Mouse (Mus musculus) myocyte (in vitro differentiated cells): ENCODE measurements around the gene Dph3.

ENCODE experiments used
- CEBPB ChIP-seq: IDR thresholded peaks from 2 replicates; pipeline ENCODE4 v1.6.1; 2011; ENCODE audit warnings: mild to moderate bottlenecking, moderate library complexity; ENCODE audit not compliant: poor library complexity, insufficient read depth, severe bottlenecking
- MAX ChIP-seq: IDR thresholded peaks from one replicate; pipeline ENCODE4 v1.6.1; 2011; ENCODE audit warnings: low read depth, mild to moderate bottlenecking, control low read depth
- MYOG ChIP-seq, 3 experiments: IDR thresholded peaks; one replicate each; pipeline ENCODE4 v1.6.1; 2011; ENCODE audit warnings: control low read depth in 2 of 3, low read depth in 2 of 3, mild to moderate bottlenecking in 2 of 3; ENCODE audit not compliant: insufficient read length in 2 of 3, control insufficient read depth in 1 of 3, insufficient read depth in 1 of 3
- POLR2A ChIP-seq: IDR thresholded peaks from one replicate; pipeline ENCODE4 v1.6.1; 2011; ENCODE audit warnings: low read depth, mild to moderate bottlenecking, control low read depth, moderate library complexity; ENCODE audit not compliant: insufficient read length
- REST ChIP-seq: IDR thresholded peaks from one replicate; pipeline ENCODE4 v1.6.1; 2011; ENCODE audit warnings: mild to moderate bottlenecking, control low read depth, moderate library complexity; ENCODE audit not compliant: insufficient read depth, insufficient read length
- TCF12 ChIP-seq: IDR thresholded peaks from one replicate; pipeline ENCODE4 v1.6.1; 2011; ENCODE audit warnings: mild to moderate bottlenecking, control low read depth; ENCODE audit not compliant: poor library complexity, insufficient read depth, severe bottlenecking
- USF1 ChIP-seq: IDR thresholded peaks from one replicate; pipeline ENCODE4 v1.6.1; 2011; ENCODE audit warnings: low read depth, mild to moderate bottlenecking, control low read depth, moderate library complexity

DNA sequence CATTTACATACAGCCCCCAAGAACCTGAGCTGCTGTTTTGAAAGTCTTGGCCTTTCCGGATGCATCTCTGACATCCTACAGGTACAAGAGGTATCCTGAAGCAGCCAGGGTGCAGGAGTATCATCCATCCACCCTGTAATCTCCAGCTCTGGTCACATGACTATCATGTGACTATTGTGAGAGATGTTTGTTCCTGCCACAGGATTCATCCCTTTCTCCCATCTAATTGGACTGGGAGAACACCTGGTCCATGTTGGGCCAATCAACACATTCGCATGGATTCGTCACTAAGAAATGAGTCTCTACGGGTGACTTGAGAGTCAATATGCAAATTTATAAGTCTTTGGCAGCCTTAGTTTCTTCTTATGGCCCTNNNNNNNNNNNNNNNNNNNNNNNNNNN, 24.1 kb downstream of the Dph3 start:
- TF ChIP-seq TCF12 (no peak), MAX (no peak), CEBPB (no peak), MYOG (IDR thresholded peaks at IDR 0.05; ENCODE audit: control insufficient read depth in 1 of 3, insufficient read depth in 1 of 3, insufficient read length in 2 of 3, low read depth in 2 of 3) (no peak), USF1 (no peak), POLR2A (no peak), REST (no peak)
